Mouse (Mus musculus): ENCODE measurements around the gene Oas1a.
"Not testable (repeated sequence)": the region's sequence is repeated elsewhere in the genome, so short reads cannot be mapped to it uniquely, and the experiment has no call there.

Oas1a gene

GRCm38 (mm10) chr5:120892243-120892660 lies 15.1 kb downstream of the Oas1a start:
- DNase-seq: no peak

- not testable (repeated sequence) for DNase-seq
Observed at GRCm38 (mm10) chr5:120891566-120892242, 15.6 kb downstream of the Oas1a start.

- DNase-seq: no peak
Observed at GRCm38 (mm10) chr5:120890991-120891390, 16.3 kb downstream of the Oas1a start.

GRCm38 (mm10) chr5:120890026-120890425 lies 17.3 kb downstream of the Oas1a start:
- DNase-seq: no peak

GRCm38 (mm10) chr5:120888294-120888815 lies 19.0 kb downstream of the Oas1a start:
- DNase-seq: not testable (repeated sequence)

- no peak for DNase-seq
Observed at GRCm38 (mm10) chr5:120887831-120888230, 19.5 kb downstream of the Oas1a start.

GRCm38 (mm10) chr5:120887413-120887812 lies 19.9 kb downstream of the Oas1a start, which contains the start of gene Oas1g:
Gene Oas1g (minus strand): TSS chr5:120887613.
- DNase-seq: not testable (repeated sequence)

- not testable (repeated sequence) for DNase-seq
Observed at GRCm38 (mm10) chr5:120881681-120882080, 25.6 kb downstream of the Oas1a start.

- DNase-seq: not testable (repeated sequence)
Observed at GRCm38 (mm10) chr5:120878803-120879202, 28.5 kb downstream of the Oas1a start.

GRCm38 (mm10) chr5:120877407-120877806 lies 29.9 kb downstream of the Oas1a start:
- DNase-seq: not testable (repeated sequence)

- peak; percentile 15 for DNase-seq
Observed at GRCm38 (mm10) chr5:120876839-120877238, 30.5 kb downstream of the Oas1a start.

- no peak for DNase-seq
Observed at GRCm38 (mm10) chr5:120871469-120871868, 35.9 kb downstream of the Oas1a start.

- no peak for DNase-seq
Observed at GRCm38 (mm10) chr5:120870782-120871181, 36.5 kb downstream of the Oas1a start.

GRCm38 (mm10) chr5:120870081-120870480 lies 37.2 kb downstream of the Oas1a start:
- DNase-seq: no peak

- DNase-seq: no peak
Observed at GRCm38 (mm10) chr5:120869436-120870015, 37.8 kb downstream of the Oas1a start.

GRCm38 (mm10) chr5:120865336-120865860 lies 41.9 kb downstream of the Oas1a start:
- DNase-seq: no peak

- no peak for DNase-seq
Observed at GRCm38 (mm10) chr5:120861121-120861520, 46.2 kb downstream of the Oas1a start, which contains the start of gene Oas1h. Gene Oas1h (plus strand): TSS chr5:120861421.

GRCm38 (mm10) chr5:120859241-120859640 lies 48.1 kb downstream of the Oas1a start:
- DNase-seq: no peak

GRCm38 (mm10) chr5:120849601-120850136 lies 57.7 kb downstream of the Oas1a start:
- peak; percentile 28 for DNase-seq

GRCm38 (mm10) chr5:120847067-120847466 lies 60.3 kb downstream of the Oas1a start, which contains the start of gene Oas1f:
Gene Oas1f (plus strand): TSS chr5:120847367.
- no peak for DNase-seq
